Mouse (Mus musculus): Measurements from ENCODE around the gene Fbxo46. TPM values are rescaled to one million over a fixed set of nuclear protein-coding genes. Genes with fewer than 3 reads are reported as not detected.

Gene Fbxo46
- polyA plus RNA-seq, 2 experiments from 2014 or later: 23.1 to 29.0 TPM

- no peak for ATAC-seq
Observed at GRCm38 (mm10) chr7:19170142-19170541, 50.5 kb downstream of the Fbxo46 start.

GRCm38 (mm10) chr7:19171831-19172230, 52.2 kb downstream of the Fbxo46 start:
- ATAC-seq: no peak

GRCm38 (mm10) chr7:19172874-19173273, 53.2 kb downstream of the Fbxo46 start:
- no peak for ATAC-seq

- ATAC-seq: no peak
Observed at GRCm38 (mm10) chr7:19175708-19176515, 56.3 kb downstream of the Fbxo46 start, which contains the start of gene Eml2. TSS of gene Eml2 (plus strand) at chr7:19176421.

- ATAC-seq: no peak
Observed at GRCm38 (mm10) chr7:19176516-19176947, 56.9 kb downstream of the Fbxo46 start.

GRCm38 (mm10) chr7:19177216-19177615, 57.6 kb downstream of the Fbxo46 start:
- no peak for ATAC-seq

- ATAC-seq: no peak
Observed at GRCm38 (mm10) chr7:19178035-19178434, 58.4 kb downstream of the Fbxo46 start.

- peak; percentile 55 for ATAC-seq
Observed at GRCm38 (mm10) chr7:19178443-19179092, 58.9 kb downstream of the Fbxo46 start.

GRCm38 (mm10) chr7:19179173-19179572, 59.5 kb downstream of the Fbxo46 start:
- peak; percentile 52 for ATAC-seq

- ATAC-seq: no peak
Observed at GRCm38 (mm10) chr7:19179936-19180335, 60.3 kb downstream of the Fbxo46 start.

- ATAC-seq: peak; percentile 40
Observed at GRCm38 (mm10) chr7:19180862-19181429, 61.3 kb downstream of the Fbxo46 start.

GRCm38 (mm10) chr7:19184250-19184649, 64.6 kb downstream of the Fbxo46 start:
- ATAC-seq: no peak

GRCm38 (mm10) chr7:19184758-19185157, 65.1 kb downstream of the Fbxo46 start:
- ATAC-seq: no peak

Other genes with a start within 250 kb of the Fbxo46 start
- 100 to 1,000 TPM; 246 to 259 TPM for gene Pglyrp1, start 248.5 kb upstream of the Fbxo46 start, polyA plus RNA-seq (2017; shearing (Covaris generic))
- gene Ccdc61, start 209.4 kb upstream of the Fbxo46 start, polyA plus RNA-seq (2017; shearing (Covaris generic)): 1 to 10 TPM; 7.6 to 8.9 TPM
- not detected for gene Nova2, start 194.0 kb upstream of the Fbxo46 start, polyA plus RNA-seq (2017; shearing (Covaris generic))
- gene Nanos2, start 132.5 kb upstream of the Fbxo46 start, polyA plus RNA-seq (2017; shearing (Covaris generic)): not detected
- gene Mypop, start 128.6 kb upstream of the Fbxo46 start, polyA plus RNA-seq (2017; shearing (Covaris generic)): 1 to 10 TPM; 1.7 to 3.0 TPM
- 1 to 10 TPM; 2.0 to 2.4 TPM for gene Irf2bp1, start 115.8 kb upstream of the Fbxo46 start, polyA plus RNA-seq (2017; shearing (Covaris generic))
- gene Foxa3, start 96.3 kb upstream of the Fbxo46 start, polyA plus RNA-seq (2017; shearing (Covaris generic)): not detected
- gene Sympk, start 95.5 kb upstream of the Fbxo46 start, polyA plus RNA-seq (2017; shearing (Covaris generic)): 1 to 10 TPM; 5.0 to 6.4 TPM
- not detected for gene Rsph6a, start 65.2 kb upstream of the Fbxo46 start, polyA plus RNA-seq (2017; shearing (Covaris generic))
- not detected for gene Dmwd, start 43.6 kb upstream of the Fbxo46 start, polyA plus RNA-seq (2017; shearing (Covaris generic))
- under 1 TPM in 1 of 2 experiments, not detected in 1; 0.44 TPM for gene Dmpk, start 36.0 kb upstream of the Fbxo46 start, polyA plus RNA-seq (2017; shearing (Covaris generic))
- gene Six5, start 25.3 kb upstream of the Fbxo46 start, polyA plus RNA-seq (2017; shearing (Covaris generic)): under 1 TPM; 0.46 to 0.83 TPM
- gene Gm4969, start 1.5 kb upstream of the Fbxo46 start, polyA plus RNA-seq (2017; shearing (Covaris generic)): not detected
- gene Qpctl, start 29.4 kb downstream of the Fbxo46 start, polyA plus RNA-seq (2017; shearing (Covaris generic)): 10 to 100 TPM in 1 of 2 experiments, 1 to 10 TPM in 1; 9.1 to 17.8 TPM
- 10 to 100 TPM; 63.0 to 77.3 TPM for gene Snrpd2, start 29.9 kb downstream of the Fbxo46 start, polyA plus RNA-seq (2017; shearing (Covaris generic))
- gene Gipr, start 46.3 kb downstream of the Fbxo46 start, polyA plus RNA-seq (2017; shearing (Covaris generic)): not detected
- gene Eml2, start 56.6 kb downstream of the Fbxo46 start, polyA plus RNA-seq (2017; shearing (Covaris generic)): 10 to 100 TPM in 1 of 2 experiments, 1 to 10 TPM in 1; 10.0 to 30.1 TPM
- gene Gpr4, start 92.7 kb downstream of the Fbxo46 start, polyA plus RNA-seq (2017; shearing (Covaris generic)): under 1 TPM in 1 of 2 experiments, not detected in 1; 0.11 TPM
- gene Opa3, start 108.5 kb downstream of the Fbxo46 start, polyA plus RNA-seq (2017; shearing (Covaris generic)): 10 to 100 TPM; 15.2 to 24.0 TPM
- gene Vasp, start 152.0 kb downstream of the Fbxo46 start, polyA plus RNA-seq (2017; shearing (Covaris generic)): 100 to 1,000 TPM in 1 of 2 experiments, 10 to 100 TPM in 1; 52.3 to 109 TPM
- gene Ppm1n, start 160.2 kb downstream of the Fbxo46 start, polyA plus RNA-seq (2017; shearing (Covaris generic)): 1 to 10 TPM; 1.7 to 2.1 TPM
- gene Rtn2, start 162.8 kb downstream of the Fbxo46 start, polyA plus RNA-seq (2017; shearing (Covaris generic)): not detected
- gene Fosb, start 190.2 kb downstream of the Fbxo46 start, polyA plus RNA-seq (2017; shearing (Covaris generic)): 1 to 10 TPM in 1 of 2 experiments, under 1 TPM in 1; 0.35 to 2.7 TPM
- 10 to 100 TPM; 71.2 to 78.1 TPM for gene Ercc1, start 224.9 kb downstream of the Fbxo46 start, polyA plus RNA-seq (2017; shearing (Covaris generic))
- gene Cd3eap, start 239.6 kb downstream of the Fbxo46 start, polyA plus RNA-seq (2017; shearing (Covaris generic)): 10 to 100 TPM; 15.8 to 17.6 TPM
- not detected for gene Ppp1r13l, start 239.9 kb downstream of the Fbxo46 start, polyA plus RNA-seq (2017; shearing (Covaris generic))